Mouse (Mus musculus) left cerebral cortex, postnatal 36 days (tissue): ENCODE results near the gene Zfp207. TPM values are rescaled to one million over a fixed set of nuclear protein-coding genes. Genes with fewer than 3 reads are reported as not detected.

Experiments used
- total RNA-seq, 2 experiments: library from RNA; stranded (reverse); gene quantifications; 2 replicates each; pipeline ENCODE4 v1.2.3; 2021

Zfp207 gene
- total RNA-seq, 2 experiments from 2014 or later, result 99.3 to 152 TPM

Other genes with a start within 250 kb of the Zfp207 start
- gene Tefm, start 241.1 kb upstream of the Zfp207 start, total RNA-seq, result 1 to 10 TPM; 7.9 to 8.3 TPM
- gene Adap2, start 229.2 kb upstream of the Zfp207 start, total RNA-seq, result 10 to 100 TPM in 1 of 2 experiments, 1 to 10 TPM in 1; 7.1 to 10.6 TPM
- gene Rnf135, start 199.4 kb upstream of the Zfp207 start, total RNA-seq, result 1 to 10 TPM; 5.0 to 7.0 TPM
- 10 to 100 TPM; 68.0 to 68.5 TPM for gene Rhot1, start 174.3 kb upstream of the Zfp207 start, total RNA-seq
- 10 to 100 TPM; 19.8 to 29.7 TPM for gene Rhbdl3, start 82.4 kb upstream of the Zfp207 start, total RNA-seq
- gene 5730455P16Rik, start 5.2 kb upstream of the Zfp207 start, total RNA-seq, result 10 to 100 TPM; 48.0 to 51.6 TPM
- 10 to 100 TPM; 96.0 to 99.9 TPM for gene Psmd11, start 45.3 kb downstream of the Zfp207 start, total RNA-seq
- gene Cdk5r1, start 93.7 kb downstream of the Zfp207 start, total RNA-seq, result 100 to 1,000 TPM; 316 to 340 TPM